Mouse (Mus musculus) MEL (cell line): ENCODE measurements around the gene Pelo. TPM values are rescaled to one million over a fixed set of nuclear protein-coding genes. Genes with fewer than 3 reads are reported as not detected.

Experiments used
- DNase-seq: peaks from one replicate; pipeline ENCODE4 v3.0.0; 2011; ENCODE audit warnings: low read depth, low spot score
- H3K27ac ChIP-seq: 2 replicates; pipeline ENCODE4 v1.5.1; 2012; ENCODE audit warnings: low read depth, mild to moderate bottlenecking, control low read depth, low read length, moderate library complexity; ENCODE audit not compliant: control insufficient read depth
- H3K27me3 ChIP-seq, 2 experiments: fragments of 150-350 bp in 1 of 2; sonication (generic) in 1 of 2; 2 replicates each; pipeline ENCODE4 v1.6.1; 2012; ENCODE audit warnings: low read length in 2 of 2, mild to moderate bottlenecking in 2 of 2, improper control_type of control experiment in 1 of 2, moderate library complexity in 1 of 2; ENCODE audit not compliant: insufficient read depth in 2 of 2, control insufficient read depth in 1 of 2
- H3K36me3 ChIP-seq, 2 experiments: 2 replicates each; pipeline ENCODE4 v1.6.1; 2012 to 2014; ENCODE audit warnings: low read length in 2 of 2, improper control_type of control experiment in 1 of 2, inconsistent platforms in 1 of 2, mild to moderate bottlenecking in 1 of 2; ENCODE audit not compliant: insufficient read depth in 2 of 2, control insufficient read depth in 1 of 2
- H3K4me1 ChIP-seq, 2 experiments: fragments of 150-350 bp in 1 of 2; sonication (generic) in 1 of 2; 2 replicates each; pipeline ENCODE4 v1.6.1; 2012; ENCODE audit warnings: low read length in 2 of 2, improper control_type of control experiment in 1 of 2, mild to moderate bottlenecking in 1 of 2; ENCODE audit not compliant: insufficient read depth in 2 of 2, control insufficient read depth in 1 of 2
- H3K4me3 ChIP-seq, 2 experiments: fragments of 150-350 bp in 1 of 2; sonication (generic) in 1 of 2; 2 replicates each; pipeline ENCODE4 v1.5.1; 2012; ENCODE audit warnings: low read depth in 2 of 2, low read length in 2 of 2, mild to moderate bottlenecking in 2 of 2, moderate library complexity in 2 of 2, control low read depth in 1 of 2, improper control_type of control experiment in 1 of 2; ENCODE audit not compliant: control insufficient read depth in 1 of 2, insufficient read depth in 1 of 2
- H3K79me2 ChIP-seq: 2 replicates; pipeline ENCODE4 v1.6.1; 2012; ENCODE audit warnings: mild to moderate bottlenecking, low read length, moderate library complexity; ENCODE audit not compliant: control insufficient read depth, poor library complexity, insufficient read depth
- H3K9ac ChIP-seq: 2 replicates; pipeline ENCODE4 v1.6.1; 2012; ENCODE audit warnings: low read depth, mild to moderate bottlenecking, control low read depth, low read length, moderate library complexity; ENCODE audit not compliant: control insufficient read depth, poor library complexity, severe bottlenecking
- H3K9me3 ChIP-seq: fragments of 150-350 bp; sonication (generic); replicated peaks from 2 replicates; pipeline ENCODE4 v1.6.1; 2012; ENCODE audit warnings: mild to moderate bottlenecking, low read length, improper control_type of control experiment, moderate library complexity; ENCODE audit not compliant: insufficient read depth
- CHD1 ChIP-seq: IDR thresholded peaks from 2 replicates; pipeline ENCODE4 v1.6.1; 2012; ENCODE audit warnings: low read depth, mild to moderate bottlenecking, inconsistent platforms, low read length, improper control_type of control experiment
- CHD2 ChIP-seq: IDR thresholded peaks from 2 replicates; pipeline ENCODE4 v1.6.1; 2011; ENCODE audit warnings: low read length, improper control_type of control experiment
- E2F4 ChIP-seq: IDR thresholded peaks from 2 replicates; pipeline ENCODE4 v1.6.1; 2011; ENCODE audit warnings: low read depth, low read length, improper control_type of control experiment, borderline replicate concordance
- ETS1 ChIP-seq: IDR thresholded peaks from 2 replicates; pipeline ENCODE4 v1.6.1; 2012; ENCODE audit warnings: low read depth, mild to moderate bottlenecking, inconsistent platforms, low read length, improper control_type of control experiment, moderate library complexity
- GABPA ChIP-seq: IDR thresholded peaks from 2 replicates; pipeline ENCODE4 v1.6.1; 2012; ENCODE audit warnings: low read depth, mild to moderate bottlenecking, inconsistent platforms, low read length, improper control_type of control experiment, moderate library complexity
- HCFC1 ChIP-seq: IDR thresholded peaks from 2 replicates; pipeline ENCODE4 v1.6.1; 2012; ENCODE audit warnings: low read depth, mild to moderate bottlenecking, inconsistent platforms, low read length, improper control_type of control experiment, moderate library complexity
- KAT2A ChIP-seq: conservative IDR thresholded peaks from 2 replicates; pipeline ENCODE4 v1.6.1; 2012; ENCODE audit warnings: low read depth, low read length, improper control_type of control experiment, inconsistent platforms
- MAFK ChIP-seq: IDR thresholded peaks from 2 replicates; pipeline ENCODE4 v1.6.1; 2011; ENCODE audit warnings: low read depth, mild to moderate bottlenecking, low read length, improper control_type of control experiment, borderline replicate concordance
- MAX ChIP-seq: IDR thresholded peaks from 2 replicates; pipeline ENCODE4 v1.6.1; 2011; ENCODE audit warnings: low read length, improper control_type of control experiment
- MAZ ChIP-seq: IDR thresholded peaks from 2 replicates; pipeline ENCODE4 v1.6.1; 2012; ENCODE audit warnings: low read depth, mild to moderate bottlenecking, inconsistent platforms, low read length, improper control_type of control experiment
- MEF2A ChIP-seq: IDR thresholded peaks from 2 replicates; pipeline ENCODE4 v1.6.1; 2014; ENCODE audit warnings: low read depth, mild to moderate bottlenecking, inconsistent platforms, low read length, improper control_type of control experiment; ENCODE audit not compliant: poor library complexity, insufficient replicate concordance, severe bottlenecking; ENCODE audit errors: extremely low read depth
- MYB ChIP-seq: IDR thresholded peaks from 2 replicates; pipeline ENCODE4 v1.6.1; 2011; ENCODE audit warnings: mild to moderate bottlenecking, low read depth, low read length, improper control_type of control experiment
- MYC ChIP-seq: IDR thresholded peaks from 2 replicates; pipeline ENCODE4 v1.6.1; 2011; ENCODE audit warnings: low read depth, mild to moderate bottlenecking, low read length, improper control_type of control experiment, moderate library complexity
- NELFE ChIP-seq: IDR thresholded peaks from 2 replicates; pipeline ENCODE4 v1.6.1; 2011; ENCODE audit warnings: low read depth, low read length, improper control_type of control experiment
- NRF1 ChIP-seq: IDR thresholded peaks from 2 replicates; pipeline ENCODE4 v1.6.1; 2014; ENCODE audit warnings: low read depth, mild to moderate bottlenecking, inconsistent platforms, low read length, improper control_type of control experiment, moderate library complexity; ENCODE audit not compliant: poor library complexity, insufficient read depth, severe bottlenecking
- POLR2A ChIP-seq, 2 experiments: IDR thresholded peaks; 2 replicates each; pipeline ENCODE4 v1.6.1; 2011 to 2012; ENCODE audit warnings: low read length in 2 of 2, mild to moderate bottlenecking in 2 of 2, control low read depth in 1 of 2, improper control_type of control experiment in 1 of 2, low read depth in 1 of 2, moderate library complexity in 1 of 2; ENCODE audit not compliant: control insufficient read depth in 1 of 2, insufficient read depth in 1 of 2, poor library complexity in 1 of 2
- RAD21 ChIP-seq: IDR thresholded peaks from 2 replicates; pipeline ENCODE4 v1.6.1; 2011; ENCODE audit warnings: mild to moderate bottlenecking, low read depth, low read length, improper control_type of control experiment
- RCOR1 ChIP-seq: IDR thresholded peaks from 2 replicates; pipeline ENCODE4 v1.6.1; 2012; ENCODE audit warnings: low read depth, mild to moderate bottlenecking, inconsistent platforms, low read length, improper control_type of control experiment
- SIN3A ChIP-seq: IDR thresholded peaks from 2 replicates; pipeline ENCODE4 v1.6.1; 2012; ENCODE audit warnings: low read length, improper control_type of control experiment, inconsistent platforms
- TAL1 ChIP-seq: IDR thresholded peaks from 2 replicates; pipeline ENCODE4 v1.6.1; 2012; ENCODE audit warnings: mild to moderate bottlenecking, inconsistent platforms, low read length, moderate library complexity, mixed read lengths
- TBP ChIP-seq: IDR thresholded peaks from 2 replicates; pipeline ENCODE4 v1.8.0; 2011; ENCODE audit warnings: low read depth, low read length, improper control_type of control experiment
- TCF12 ChIP-seq: IDR thresholded peaks from 2 replicates; pipeline ENCODE4 v1.6.1; 2014; ENCODE audit warnings: low read depth, mild to moderate bottlenecking, inconsistent platforms, low read length, improper control_type of control experiment, moderate library complexity
- UBTF ChIP-seq: IDR thresholded peaks from 2 replicates; pipeline ENCODE4 v1.6.1; 2012; ENCODE audit warnings: low read depth, mild to moderate bottlenecking, inconsistent platforms, low read length, improper control_type of control experiment, moderate library complexity, borderline replicate concordance; ENCODE audit not compliant: insufficient read depth
- USF1 ChIP-seq: IDR thresholded peaks from 2 replicates; pipeline ENCODE4 v1.6.1; 2014; ENCODE audit warnings: low read depth, mild to moderate bottlenecking, inconsistent platforms, low read length, improper control_type of control experiment, moderate library complexity
- USF2 ChIP-seq, 2 experiments: IDR thresholded peaks; 2 replicates each; pipeline ENCODE4 v1.6.1; 2011 to 2012; ENCODE audit warnings: improper control_type of control experiment in 2 of 2, low read length in 2 of 2, borderline replicate concordance in 1 of 2, inconsistent platforms in 1 of 2, low read depth in 1 of 2, mild to moderate bottlenecking in 1 of 2; ENCODE audit not compliant: insufficient read depth in 1 of 2
- ZC3H11A ChIP-seq: IDR thresholded peaks from 2 replicates; pipeline ENCODE4 v1.6.1; 2012; ENCODE audit warnings: low read depth, mild to moderate bottlenecking, inconsistent platforms, low read length, improper control_type of control experiment
- ZKSCAN1 ChIP-seq: IDR thresholded peaks from 2 replicates; pipeline ENCODE4 v1.6.1; 2012; ENCODE audit warnings: low read depth, mild to moderate bottlenecking, inconsistent platforms, low read length, improper control_type of control experiment, moderate library complexity
- ZNF384 ChIP-seq: IDR thresholded peaks from 2 replicates; pipeline ENCODE4 v1.6.1; 2012; ENCODE audit warnings: low read depth, mild to moderate bottlenecking, inconsistent platforms, low read length, improper control_type of control experiment
- polyA plus RNA-seq, 2 experiments: library from polyadenylated mRNA; stranded (reverse) in 1 of 2; unstranded in 1 of 2; fragments of >175 nt in 1 of 2; fragments of >200 nt in 1 of 2; gene quantifications; 2 replicates each; pipeline versions ENCODE4 v1.2.1 to v1.2.4; 2012; ENCODE audit warnings: low replicate concordance in 2 of 2, low read depth in 1 of 2; ENCODE audit not compliant: insufficient read length in 2 of 2, insufficient read depth in 1 of 2, missing spikeins in 1 of 2
- total RNA-seq: library from RNA; depleted of rRNA; stranded (reverse); fragments of 300-350 nt; gene quantifications from 2 replicates; pipeline ENCODE4 v1.2.3, GENCODE M21; 2012

Gene Pelo
- total and polyA plus RNA-seq, 3 experiments = 32.6 to 39.7 TPM; not detected in 1

DNA sequence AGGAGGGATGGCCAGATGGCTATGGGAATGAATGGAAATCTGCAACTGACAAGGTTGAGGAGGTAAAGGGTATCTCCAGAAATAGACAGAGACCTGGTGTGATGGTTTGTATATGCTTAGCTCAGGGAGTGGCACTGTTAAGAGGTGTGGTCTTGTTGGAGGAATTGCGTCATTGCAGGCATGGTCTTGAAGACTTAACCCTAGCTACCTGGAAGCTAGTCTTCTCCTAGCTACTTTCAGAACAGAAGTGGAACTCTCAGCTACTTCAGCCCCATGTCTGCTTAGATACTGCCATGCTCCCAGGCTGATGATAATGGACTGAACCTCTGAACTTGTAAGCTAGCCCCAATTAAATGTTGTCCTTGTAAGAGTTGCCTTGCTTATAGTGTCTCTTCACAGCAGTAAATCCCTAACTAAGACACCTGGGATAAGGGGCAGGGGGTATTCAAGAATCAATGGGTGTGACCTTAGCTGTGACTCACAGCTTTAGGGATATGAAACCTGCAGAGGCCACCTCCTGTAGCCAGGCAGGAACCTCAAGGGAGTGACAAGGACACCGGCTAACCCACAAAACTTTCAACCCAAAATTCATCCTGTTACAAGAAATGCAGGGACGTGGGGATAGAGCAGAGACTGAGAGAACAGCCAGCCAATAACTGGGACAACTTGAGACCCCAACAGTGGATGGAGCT, 27.1 kb upstream of the Pelo start:
- TF ChIP-seq UBTF (no peak), TCF12 (no peak), MYB (no peak), POLR2A (IDR thresholded peaks at IDR 0.05; ENCODE audit: control insufficient read depth in 1 of 2, insufficient read depth in 1 of 2, low read depth in 1 of 2, low read length in 2 of 2, poor library complexity in 1 of 2) (no peak), CHD1 (no peak), NELFE (no peak), USF2 (IDR thresholded peaks at IDR 0.05; ENCODE audit: borderline replicate concordance in 1 of 2, insufficient read depth in 1 of 2, low read depth in 1 of 2, low read length in 2 of 2) (no peak), MAZ (no peak), ETS1 (no peak), MYC (no peak), ZKSCAN1 (no peak), NRF1 (no peak), GABPA (no peak), HCFC1 (no peak), E2F4 (no peak), MAX (no peak)

DNA sequence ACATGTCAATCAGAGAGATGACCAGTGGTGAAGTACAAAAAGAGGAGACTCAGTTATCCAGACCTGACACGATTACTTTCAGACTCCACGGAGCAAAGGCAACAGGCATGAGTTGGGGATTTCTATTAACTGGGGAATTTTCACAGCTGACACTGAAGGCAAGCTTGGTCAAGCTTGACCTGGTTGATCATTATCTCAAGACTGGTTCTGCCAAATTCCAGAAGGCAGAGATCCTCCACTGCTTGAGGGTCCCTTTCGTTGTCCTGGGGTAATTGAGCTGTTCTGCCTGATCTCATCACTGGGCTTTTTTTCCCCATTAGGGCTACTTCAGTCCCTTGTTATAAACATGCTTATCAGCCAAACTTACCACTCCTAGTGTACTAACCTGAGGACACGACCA, 19.6 kb upstream of the Pelo start:
- Histone ChIP-seq H3K4me1 (no peaks in the 10 kb centered on the region), H3K9ac (no peak overlapping the region), H3K27me3 (no peaks in the 10 kb centered on the region), H3K79me2 (no peaks in the 10 kb centered on the region), H3K27ac (no peak overlapping the region), H3K36me3 (no peaks in the 10 kb centered on the region), H3K9me3 (no peaks in the 10 kb centered on the region), H3K4me3 (no peak overlapping the region)
- DNase-seq = no peak
- no peak for TF ChIP-seq KAT2A
- no peak for TF ChIP-seq MAFK
- TF ChIP-seq TAL1 = no peak
- no peak for TF ChIP-seq RCOR1
- TF ChIP-seq GABPA = no peak
- no peak for TF ChIP-seq CHD2
- no peak for TF ChIP-seq MAX
- TF ChIP-seq ZNF384 = no peak
- no peak for TF ChIP-seq TBP
- TF ChIP-seq RAD21 = no peak
- TF ChIP-seq SIN3A = no peak
- TF ChIP-seq ZKSCAN1 = no peak
- TF ChIP-seq USF2 (IDR thresholded peaks at IDR 0.05; ENCODE audit: borderline replicate concordance in 1 of 2, insufficient read depth in 1 of 2, low read depth in 1 of 2, low read length in 2 of 2) = no peak
- no peak for TF ChIP-seq MAZ
- TF ChIP-seq ETS1 = no peak
- no peak for TF ChIP-seq ZC3H11A
- no peak for TF ChIP-seq MEF2A
- no peak for TF ChIP-seq USF1

More for the DNA sequence above, 27.1 kb upstream of the Pelo start:
- Histone ChIP-seq H3K79me2 (no peaks in the 10 kb centered on the region), H3K9ac (no peak overlapping the region), H3K27me3 (no peaks in the 10 kb centered on the region), H3K27ac (no peak overlapping the region), H3K4me3 (no peak overlapping the region), H3K4me1 (no peaks in the 10 kb centered on the region), H3K9me3 (no peaks in the 10 kb centered on the region), H3K36me3 (no peaks in the 10 kb centered on the region)
- DNase-seq = no peak
